Mouse (Mus musculus) embryonic stem cell, embryonic (primary cell): ENCODE data around the gene Naa16.

Experiments
- CTCF ChIA-PET, 4 experiments: fragments of 300-600 bp in 2 of 4; fragments of 350-600 bp in 2 of 4; sonication (Branson Sonifier 250); formaldehyde crosslinking; loops; one replicate each; lab custom pipeline; 2022; ENCODE audit warnings: inconsistent platforms in 2 of 4; lab: Charles Lee
- POLR2A ChIA-PET, 4 experiments: fragments of 300-600 bp in 2 of 4; fragments of 350-600 bp in 2 of 4; sonication (Branson Sonifier 250); formaldehyde crosslinking; loops; one replicate each; lab custom pipeline; 2022; ENCODE audit warnings: antibody characterized with exemption in 4 of 4, inconsistent platforms in 1 of 4; lab: Charles Lee

The Naa16 gene

DNA sequence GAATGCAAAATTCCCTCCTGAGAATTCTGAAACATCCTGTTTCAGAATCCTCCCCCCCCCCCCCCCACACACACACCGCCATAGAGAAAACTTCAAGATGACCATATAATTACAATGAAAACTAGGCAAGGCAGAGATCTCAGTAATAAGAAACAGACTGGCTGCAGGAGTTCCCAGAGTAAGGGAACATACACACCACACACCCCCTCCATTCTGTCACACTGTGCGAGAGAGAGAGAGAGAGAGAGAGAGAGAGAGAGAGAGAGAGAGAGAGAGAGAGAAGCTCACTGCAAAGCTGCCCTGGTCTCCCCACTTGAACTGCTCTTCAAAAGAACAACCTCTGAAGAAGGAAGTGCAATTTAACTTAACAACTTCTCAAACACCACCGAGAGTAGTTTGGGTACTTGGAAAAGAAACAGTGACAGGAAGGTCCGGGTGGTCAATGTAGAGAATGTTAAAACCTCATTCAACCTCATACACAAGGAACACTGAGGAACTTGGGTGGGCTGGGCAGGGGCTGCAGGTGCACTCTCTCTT, 78.6 kb downstream of the Naa16 start:
- POLR2A ChIA-PET = interaction anchor here in 3 of 4 experiments (0.6 to 4.7 kb wide), 24 partner anchors 9 to 938 kb away, joined by 3 to 47 read pairs (median 4); partner anchors contain the start of genes Rgcc (in 2 of the 3) and Kbtbd7 (in 1 of the 3)
- CTCF ChIA-PET = interaction anchor here in 2 of 4 experiments (0.6 to 1.3 kb wide), 3 partner anchors 9 to 1626 kb away, joined by 4 to 5 read pairs (median 4); no protein-coding TSS in a partner anchor

DNA sequence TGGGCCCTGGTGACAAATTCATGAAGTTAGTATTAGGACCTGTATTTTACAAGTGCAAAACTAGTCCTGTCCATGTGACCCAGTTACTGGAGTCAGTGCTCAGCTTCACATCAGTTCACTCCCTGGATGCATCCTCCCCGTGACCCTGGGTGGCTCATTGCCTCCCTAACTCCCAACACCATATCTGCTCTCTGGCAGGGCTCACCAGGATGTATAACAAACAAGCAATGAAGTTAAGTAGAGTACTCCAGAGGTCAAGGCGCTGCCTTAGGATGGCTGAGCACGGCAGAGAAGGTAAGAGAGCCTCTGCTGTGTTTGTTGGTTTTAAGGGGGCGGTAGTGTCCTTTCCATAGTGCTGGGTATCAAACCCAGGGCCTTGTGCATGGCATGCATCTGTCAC, 81.5 kb downstream of the Naa16 start:
- ChIA-PET CTCF (interaction anchor here in 1 of 4 experiments (0.6 to 1.0 kb wide), 2 partner anchors 19 to 58 kb away, joined by 3 read pairs; no protein-coding TSS in a partner anchor), POLR2A (interaction anchor here in 1 of 4 experiments (0.8 to 5.1 kb wide), 3 partner anchors 10 to 23 kb away, joined by 3 to 21 read pairs (median 18); no protein-coding TSS in a partner anchor)

DNA sequence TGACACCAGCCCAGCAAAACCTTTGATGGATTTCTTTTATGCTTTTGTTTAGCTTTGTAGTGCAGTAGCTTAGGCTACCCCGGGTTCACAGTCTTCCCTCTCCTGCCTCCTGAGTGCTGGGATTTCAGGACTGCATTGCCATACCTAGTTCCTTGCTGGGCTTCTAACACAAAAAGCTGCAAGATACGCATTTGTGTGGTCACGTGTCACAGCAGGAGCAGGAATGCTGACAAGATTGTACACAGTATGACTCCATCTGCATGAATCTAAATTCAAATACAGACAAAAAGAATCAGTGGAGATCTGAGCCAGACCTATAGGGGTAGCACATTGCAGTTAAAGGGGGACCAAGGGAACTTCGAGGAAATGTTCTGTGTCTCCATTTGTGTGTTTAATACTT, 82.2 kb downstream of the Naa16 start:
- ChIA-PET POLR2A (interaction anchor here in 3 of 4 experiments (0.6 to 5.1 kb wide), 9 partner anchors 9 to 168 kb away, joined by 3 to 26 read pairs (median 7); no protein-coding TSS in a partner anchor), CTCF (interaction anchor here in 1 of 4 experiments (0.6 kb wide), 1 partner anchor 771 kb away, joined by 6 read pairs; the partner anchor contains the start of gene Akap11)

DNA sequence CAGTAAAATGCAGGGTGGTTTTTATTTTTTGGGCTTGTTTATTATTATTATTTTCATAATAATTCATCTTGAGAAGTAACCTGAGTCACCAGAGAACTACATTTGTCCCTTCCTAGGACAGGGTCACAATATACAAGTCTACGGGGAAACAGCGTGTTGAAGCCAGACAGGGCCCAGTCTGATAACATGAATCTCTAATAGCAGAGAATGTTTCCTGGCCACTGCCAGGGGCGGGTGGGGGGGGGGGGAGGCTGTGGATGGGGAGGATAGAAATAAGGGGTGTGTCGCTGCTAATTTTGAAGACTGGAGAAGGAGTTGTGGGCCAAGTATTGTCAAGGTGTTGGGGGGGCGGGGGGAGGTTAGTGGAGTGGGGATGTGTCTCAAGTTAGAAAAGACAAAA, 82.7 kb downstream of the Naa16 start:
- ChIA-PET CTCF (interaction anchor here in 1 of 4 experiments (0.6 kb wide), 1 partner anchor 771 kb away, joined by 6 read pairs; the partner anchor contains the start of gene Akap11), POLR2A (interaction anchor here in 3 of 4 experiments (0.6 to 5.1 kb wide), 17 partner anchors 8 to 276 kb away, joined by 3 to 26 read pairs (median 4); partner anchors contain the start of gene Naa16 (in 1 of the 3))

DNA sequence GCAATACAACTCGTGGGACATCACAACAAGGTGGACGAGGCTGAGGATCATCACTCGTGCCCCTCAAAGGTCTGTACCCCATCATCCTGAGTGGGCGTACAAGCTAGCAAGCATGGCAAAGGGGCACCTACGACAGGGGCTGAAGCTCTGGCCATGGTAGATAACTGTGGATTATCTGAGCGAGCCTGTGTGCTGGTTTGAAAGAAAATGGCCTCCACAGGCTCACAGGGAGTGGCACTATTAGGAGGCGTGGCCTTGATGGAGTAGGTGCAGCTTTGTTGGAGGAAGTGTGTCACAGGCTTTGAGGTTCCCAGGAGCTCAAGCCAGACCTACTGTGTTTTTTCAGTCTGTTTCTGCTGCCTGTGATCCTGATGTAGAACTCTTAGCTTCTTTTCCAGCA, 83.4 kb downstream of the Naa16 start:
- CTCF ChIA-PET = interaction anchor here in 1 of 4 experiments (1.0 kb wide), 1 partner anchor 21 kb away, joined by 4 read pairs; no protein-coding TSS in a partner anchor
- POLR2A ChIA-PET = interaction anchor here in 3 of 4 experiments (0.9 to 5.1 kb wide), 16 partner anchors 9 to 277 kb away, joined by 3 to 26 read pairs (median 4); partner anchors contain the start of gene Naa16 (in 1 of the 3)

DNA sequence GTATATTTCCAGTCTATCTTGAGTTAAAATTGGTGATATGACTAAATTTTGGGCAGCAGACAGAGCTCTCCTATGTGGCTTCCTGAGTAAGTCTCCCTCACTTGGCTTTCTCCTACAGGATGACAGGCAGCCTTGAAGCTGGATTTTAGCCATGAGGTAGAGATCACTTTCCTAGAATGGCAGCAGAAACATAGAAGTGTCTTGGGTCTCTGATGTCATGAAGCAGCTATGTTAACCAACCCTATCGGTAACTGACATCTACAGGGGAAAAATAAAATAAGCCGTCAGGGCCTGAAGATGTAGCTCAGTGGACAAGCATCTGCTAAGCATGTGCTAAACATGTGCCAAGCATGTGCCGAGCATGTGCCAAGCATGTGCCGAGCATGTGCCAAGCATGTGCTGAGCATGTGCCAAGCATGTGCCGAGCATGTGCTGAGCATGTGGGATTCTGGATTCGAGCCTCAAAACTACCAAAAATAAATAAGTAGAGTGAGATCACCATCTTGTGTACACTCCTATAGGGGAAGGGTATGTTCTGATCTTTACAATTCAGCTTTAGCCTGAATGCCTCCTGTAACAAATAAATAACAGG, 85.6 kb downstream of the Naa16 start:
- POLR2A ChIA-PET = interaction anchor here in 3 of 4 experiments (0.6 to 5.1 kb wide), 8 partner anchors 9 to 161 kb away, joined by 3 to 26 read pairs (median 5); no protein-coding TSS in a partner anchor
- CTCF ChIA-PET = interaction anchor here in 2 of 4 experiments (0.7 to 0.9 kb wide), 2 partner anchors 16 to 17 kb away, joined by 3 to 6 read pairs; no protein-coding TSS in a partner anchor

DNA sequence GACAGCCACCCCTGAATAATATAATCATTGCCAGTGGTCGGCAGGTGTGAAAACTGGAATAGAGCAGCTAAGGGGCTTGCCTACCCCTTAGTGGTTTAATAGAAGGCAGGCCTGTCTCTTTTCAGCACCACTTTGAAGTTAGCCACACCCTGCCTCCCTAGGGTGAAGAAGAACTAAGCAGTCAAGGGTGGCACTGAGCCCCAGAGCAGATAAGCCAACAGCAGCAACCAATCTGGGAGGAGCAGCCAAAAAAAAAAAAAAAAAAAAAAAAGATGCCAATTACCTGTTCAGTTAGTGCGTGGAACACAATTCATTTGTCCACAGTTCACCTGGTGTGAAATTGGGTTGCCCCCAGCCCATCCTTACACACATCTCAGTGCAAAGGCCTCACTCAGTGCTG, 87.4 kb downstream of the Naa16 start:
- ChIA-PET POLR2A (interaction anchor here in 3 of 4 experiments (0.6 to 6.9 kb wide), 10 partner anchors 10 to 1269 kb away, joined by 3 to 41 read pairs (median 4); no protein-coding TSS in a partner anchor), CTCF (interaction anchor here in 1 of 4 experiments (0.8 kb wide), 1 partner anchor 414 kb away, joined by 5 read pairs; no protein-coding TSS in a partner anchor)

DNA sequence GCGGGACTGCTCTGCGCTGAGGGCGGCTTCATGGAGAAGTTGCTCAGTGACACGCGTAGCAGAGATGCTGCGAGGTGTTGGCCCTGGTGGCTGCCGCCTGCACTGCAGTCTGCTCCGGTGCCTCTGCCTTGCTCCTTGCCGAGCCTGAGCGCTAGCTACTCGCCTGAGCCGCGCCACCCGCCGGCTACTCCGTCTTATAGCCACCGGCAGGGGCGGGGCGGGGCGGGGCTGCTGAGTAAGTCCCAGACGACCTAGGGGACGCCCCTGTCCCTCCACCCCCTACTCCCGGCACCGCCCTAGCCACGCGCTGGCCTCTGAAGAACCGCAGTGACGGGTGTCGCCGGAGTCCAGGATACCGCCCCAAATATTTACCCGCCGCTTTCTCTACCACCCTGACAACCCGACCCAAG, 89.1 kb downstream of the Naa16 start, which contains the start of gene Rgcc:
Gene Rgcc (minus strand): TSS at position 180 of the 410 bp plus-strand sequence.
- ChIA-PET CTCF (interaction anchor here (0.7 to 2.0 kb wide), 8 partner anchors 9 to 794 kb away, joined by 3 to 6 read pairs (median 3); no protein-coding TSS in a partner anchor), POLR2A (interaction anchor here in 3 of 4 experiments (0.5 to 6.9 kb wide), 33 partner anchors 8 to 1227 kb away, joined by 3 to 47 read pairs (median 4); no protein-coding TSS in a partner anchor)

DNA sequence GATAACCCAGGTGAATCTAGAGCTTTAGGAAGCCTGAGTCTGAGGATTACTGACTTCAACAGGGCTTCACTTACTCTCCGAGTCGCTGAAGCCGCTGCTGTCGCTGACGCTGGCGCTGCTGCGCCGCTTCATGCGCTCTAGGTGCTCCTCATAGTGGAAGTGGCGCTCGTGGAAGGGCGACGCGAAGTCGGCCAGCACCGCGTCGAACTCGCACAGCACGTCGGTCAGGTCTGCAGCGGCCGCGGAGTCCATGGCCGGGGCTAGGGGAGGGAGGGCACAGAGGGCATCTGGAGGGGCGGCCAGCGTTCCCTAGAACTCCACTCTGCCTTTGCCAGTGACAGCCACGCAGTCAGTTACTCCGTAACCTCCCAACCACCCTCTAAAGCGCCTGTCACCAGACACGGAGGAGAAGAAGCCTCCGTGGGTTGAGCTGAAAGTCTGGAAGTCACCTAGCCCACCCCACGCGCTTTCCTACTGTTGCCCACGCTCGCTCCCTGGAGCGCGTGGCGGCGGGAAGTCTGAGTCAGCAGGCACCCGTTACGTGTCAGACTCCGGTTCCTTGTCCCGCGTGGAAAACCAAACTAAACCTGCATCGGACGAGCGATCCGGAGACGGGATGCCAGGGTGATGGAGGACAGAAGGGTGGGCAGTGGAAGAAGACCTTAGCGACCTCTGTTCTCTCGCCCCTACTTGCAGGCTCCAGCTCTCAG, 89.8 kb downstream of the Naa16 start:
- POLR2A ChIA-PET = interaction anchor here in 3 of 4 experiments (0.5 to 6.9 kb wide), 39 partner anchors 8 to 1226 kb away, joined by 3 to 47 read pairs (median 5); no protein-coding TSS in a partner anchor
- CTCF ChIA-PET = interaction anchor here in 3 of 4 experiments (0.6 to 2.0 kb wide), 7 partner anchors 8 to 176 kb away, joined by 3 to 6 read pairs (median 4); no protein-coding TSS in a partner anchor

DNA sequence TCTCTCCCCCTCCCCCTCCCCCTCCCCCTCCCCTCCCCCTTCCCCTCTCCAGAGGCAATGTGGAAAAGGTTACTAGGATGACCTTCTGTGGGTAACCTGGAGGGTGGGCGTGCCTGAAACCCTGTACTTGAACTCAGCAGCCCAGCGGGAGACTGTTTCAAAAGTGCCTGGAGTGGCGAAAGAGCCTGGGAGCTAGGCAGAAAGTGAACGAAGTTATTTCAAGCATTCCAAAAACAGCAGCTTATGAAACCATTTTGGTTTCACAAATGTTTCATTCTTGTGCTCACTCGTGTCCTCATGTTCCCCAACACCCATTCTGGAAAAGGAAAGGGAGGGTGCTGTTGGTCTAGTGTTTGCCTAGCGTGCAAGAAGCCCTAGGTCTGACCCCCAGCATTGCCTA, 90.8 kb downstream of the Naa16 start:
- POLR2A ChIA-PET = interaction anchor here in 3 of 4 experiments (0.6 to 6.9 kb wide), 29 partner anchors 8 to 190 kb away, joined by 3 to 47 read pairs (median 7); no protein-coding TSS in a partner anchor
- CTCF ChIA-PET = interaction anchor here in 2 of 4 experiments (0.6 to 2.1 kb wide), 4 partner anchors 11 to 14 kb away, joined by 3 to 7 read pairs (median 5); no protein-coding TSS in a partner anchor

DNA sequence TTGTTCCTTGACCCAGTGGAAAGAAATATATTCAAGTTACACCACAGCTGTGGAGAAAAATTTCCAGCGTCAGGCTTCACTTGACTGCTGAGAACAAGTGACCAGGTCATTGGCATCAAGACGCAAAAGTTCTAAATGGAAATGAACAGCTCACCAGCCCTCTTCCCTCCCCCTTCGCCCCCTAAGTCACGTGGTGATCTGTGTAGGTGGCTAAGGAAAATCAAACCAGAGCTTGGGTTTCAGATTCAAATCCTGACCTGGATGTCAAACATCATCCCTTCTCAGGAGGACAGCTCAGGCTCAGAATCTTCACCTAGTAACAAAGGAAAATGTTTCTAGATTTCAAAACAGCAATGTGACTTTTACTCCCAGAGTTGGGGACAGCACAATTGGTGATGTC, 91.3 kb downstream of the Naa16 start:
- CTCF ChIA-PET = interaction anchor here in 2 of 4 experiments (0.7 to 2.1 kb wide), 3 partner anchors 10 to 22 kb away, joined by 3 to 10 read pairs (median 7); no protein-coding TSS in a partner anchor
- POLR2A ChIA-PET = interaction anchor here in 3 of 4 experiments (0.6 to 6.9 kb wide), 25 partner anchors 8 to 577 kb away, joined by 3 to 47 read pairs (median 10); no protein-coding TSS in a partner anchor

DNA sequence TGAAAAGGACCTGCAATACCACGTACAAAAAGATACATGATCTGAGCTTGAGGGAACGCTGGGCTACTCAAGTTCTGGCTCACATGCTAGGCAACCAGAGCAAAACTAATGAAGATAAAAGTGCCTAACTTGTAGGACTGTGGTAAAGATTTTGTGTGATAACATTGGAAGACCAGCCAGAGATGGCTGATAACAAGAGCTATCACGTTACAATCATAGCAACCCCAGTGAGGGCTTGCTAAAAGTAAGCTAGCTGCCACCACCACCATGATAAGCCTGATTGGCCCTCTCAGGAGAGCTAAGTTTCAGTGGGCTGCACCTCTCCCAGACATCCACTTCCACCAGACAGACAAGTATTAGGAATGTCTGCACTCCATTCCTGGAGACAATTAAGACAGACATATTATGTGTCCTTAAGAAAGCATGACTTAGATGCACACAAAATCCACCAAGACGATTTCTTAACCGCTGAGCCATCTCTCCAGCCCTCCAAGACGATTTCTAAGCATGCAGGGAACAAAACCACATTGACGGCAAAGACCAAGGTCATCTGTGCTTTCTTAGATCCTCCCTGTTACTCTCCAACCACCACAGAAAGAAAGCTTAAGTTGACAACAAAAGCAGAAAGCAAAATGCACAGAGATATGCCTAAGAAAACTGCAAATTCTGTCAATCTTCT, 92.1 kb downstream of the Naa16 start:
- ChIA-PET POLR2A (interaction anchor here in 2 of 4 experiments (0.6 to 6.9 kb wide), 23 partner anchors 8 to 576 kb away, joined by 3 to 47 read pairs (median 10); no protein-coding TSS in a partner anchor), CTCF (interaction anchor here in 2 of 4 experiments (0.7 to 2.1 kb wide), 3 partner anchors 9 to 22 kb away, joined by 3 to 10 read pairs (median 7); no protein-coding TSS in a partner anchor)

DNA sequence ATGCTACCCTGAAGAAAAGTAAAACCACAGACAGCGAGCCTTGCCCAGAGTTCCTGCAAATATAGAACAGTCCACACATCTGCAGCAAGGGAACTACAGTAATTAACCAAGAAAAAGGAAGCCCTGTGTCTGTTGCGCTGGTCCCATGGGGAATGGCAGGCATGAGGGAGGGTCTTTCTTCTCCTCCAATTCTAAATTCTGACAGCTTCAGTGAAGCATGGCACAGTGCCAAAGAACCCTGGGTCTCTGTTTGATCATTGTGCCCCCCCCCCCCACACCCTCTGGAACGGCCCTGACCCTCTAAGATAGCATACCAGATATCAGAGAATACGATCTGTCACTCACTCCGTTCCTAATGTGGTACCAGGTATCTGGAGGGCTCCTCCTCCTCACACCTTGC, 93.7 kb downstream of the Naa16 start:
- POLR2A ChIA-PET = interaction anchor here in 3 of 4 experiments (0.6 to 6.3 kb wide), 8 partner anchors 8 to 22 kb away, joined by 3 to 47 read pairs (median 4); no protein-coding TSS in a partner anchor
- CTCF ChIA-PET = no interaction called here

DNA sequence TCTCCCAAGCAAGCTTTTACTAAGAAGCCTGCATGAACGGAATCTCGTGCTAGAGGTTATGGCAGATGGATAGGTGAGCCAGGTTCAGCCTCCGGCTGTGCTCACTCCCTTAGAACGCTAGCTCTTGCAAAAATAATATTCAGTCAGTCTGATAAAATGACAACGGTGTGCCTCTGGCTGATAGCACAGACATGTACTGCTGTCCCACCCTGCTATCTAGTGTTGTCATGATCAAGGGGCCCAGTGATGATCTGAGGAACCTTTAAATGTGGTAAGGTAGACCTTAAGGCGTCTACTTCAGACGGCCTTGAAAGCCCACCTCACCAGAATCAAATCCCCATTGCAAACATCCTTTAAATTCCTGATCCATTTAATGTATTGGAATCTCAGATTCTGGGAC, 94.4 kb downstream of the Naa16 start:
- CTCF ChIA-PET = no interaction called here
- POLR2A ChIA-PET = interaction anchor here in 3 of 4 experiments (0.6 to 6.3 kb wide), 10 partner anchors 8 to 530 kb away, joined by 3 to 47 read pairs (median 4); no protein-coding TSS in a partner anchor

DNA sequence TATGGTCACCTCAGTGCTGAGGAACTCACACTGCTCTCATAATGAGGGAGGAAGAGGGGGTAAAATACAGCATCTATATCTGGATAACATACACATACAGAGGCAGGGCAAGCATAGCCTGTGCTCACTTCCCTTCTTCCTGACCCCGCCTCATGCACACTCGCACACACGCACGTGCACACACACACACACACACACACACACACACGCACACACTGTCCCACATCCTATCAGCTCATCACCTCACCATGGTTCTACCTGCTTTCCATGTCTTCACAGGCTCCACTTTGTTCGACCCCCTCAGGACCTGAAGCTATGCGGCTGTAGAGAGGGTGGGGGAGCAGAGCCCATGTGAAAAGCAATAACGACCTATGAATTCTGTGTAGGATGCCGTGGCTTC, 95.0 kb downstream of the Naa16 start:
- POLR2A ChIA-PET = interaction anchor here in 3 of 4 experiments (0.6 to 1.9 kb wide), 9 partner anchors 9 to 529 kb away, joined by 3 to 7 read pairs (median 4); no protein-coding TSS in a partner anchor
- CTCF ChIA-PET = no interaction called here

DNA sequence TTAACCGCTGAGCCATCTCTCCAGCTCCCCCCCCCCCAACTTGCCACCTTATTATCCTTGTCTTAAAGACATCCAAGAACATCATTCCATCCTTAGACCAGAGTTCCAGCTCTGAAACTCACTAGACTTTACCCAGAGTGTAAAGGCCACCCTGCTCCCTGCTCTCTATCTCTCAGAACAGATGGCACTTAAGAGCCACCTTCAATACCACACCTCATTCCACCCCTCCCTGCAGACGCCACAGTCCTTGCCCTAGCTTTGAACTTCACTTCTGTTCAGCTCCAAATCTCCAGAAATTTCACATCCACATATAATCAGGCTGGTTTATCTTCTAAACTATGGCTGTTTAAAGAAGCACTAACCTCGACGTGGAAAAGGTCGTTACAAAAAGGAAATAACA, 95.6 kb downstream of the Naa16 start:
- CTCF ChIA-PET = interaction anchor here in 2 of 4 experiments (0.6 to 0.7 kb wide), 2 partner anchors 289 to 683 kb away, joined by 3 to 8 read pairs; no protein-coding TSS in a partner anchor

More for the DNA sequence above, 95.6 kb downstream of the Naa16 start:
- POLR2A ChIA-PET = interaction anchor here in 1 of 4 experiments (0.6 to 1.9 kb wide), 4 partner anchors 9 to 19 kb away, joined by 3 to 7 read pairs (median 4); no protein-coding TSS in a partner anchor
